ENCODE assay signal across 18 mouse cellular contexts in the genomic region with DNA sequence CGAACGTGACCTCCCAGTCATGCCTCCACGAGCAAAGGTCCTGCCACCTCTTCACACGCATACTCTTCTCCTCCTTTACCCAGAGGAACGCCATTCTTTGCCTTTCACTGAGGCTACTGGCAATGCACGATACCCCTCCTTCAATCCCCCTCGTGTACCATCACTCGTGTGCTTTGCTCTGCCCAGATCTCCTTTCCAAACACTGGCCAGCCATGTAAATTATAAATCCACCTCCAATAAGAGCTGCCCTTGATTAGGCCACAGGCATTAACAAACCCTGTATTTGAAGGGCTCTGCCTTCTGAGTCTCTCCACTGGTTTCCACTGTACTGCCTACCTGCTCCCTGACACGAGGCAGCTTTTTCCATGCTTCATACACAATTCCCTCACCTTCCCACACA.
DNase-seq lines count a peak whose midpoint lies in the region; ATAC-seq and TF ChIP-seq lines count a peak whose summit lies in the region.
"Had no signal": no experiment of that assay in that cellular context is flagged by ENCODE, and none has a peak within 500 bp of the region (broad histone marks: within the 10 kb centered on the region; RNA-seq: fewer than 3 reads in every experiment).

No protein-coding gene starts in this region.

- H3K4me3 ChIP-seq in cerebellum, adult 2 months (replicated peaks; ENCODE audit: insufficient read depth, low read depth, low read length) = no peak overlapping the region
- no peak overlapping the region for H3K4me3 ChIP-seq in heart, embryonic 12.5 days
- no peak overlapping the region for H3K4me3 ChIP-seq in kidney, embryonic 16.5 days (ENCODE audit: low read length)
- no peak overlapping the region for H3K4me3 ChIP-seq in heart, embryonic 15.5 days
- H3K4me3 ChIP-seq: forebrain, embryonic 13.5 days; liver, embryonic 13.5 days; lung, embryonic 15.5 days had no signal

- H3K4me1 ChIP-seq in cerebellum, adult 2 months (ENCODE audit: control insufficient read depth, insufficient read depth, low read length) = peaks cover 24% of the 10 kb centered on the region
- H3K4me1 ChIP-seq in heart, embryonic 12.5 days (replicated peaks) = peaks cover 50% of the 10 kb centered on the region
- 0 out of 2 replicates have a peak, but pooled peaks cover 4% of the 10 kb centered on the region for H3K4me1 ChIP-seq in kidney, embryonic 16.5 days (ENCODE audit: insufficient read depth, low read length)
- peaks cover 33% of the 10 kb centered on the region for H3K4me1 ChIP-seq in heart, embryonic 15.5 days (replicated peaks)

- H3K9ac ChIP-seq in heart, embryonic 12.5 days = 0 out of 2 replicates have a peak overlapping the region, but pooled peaks have one; percentile 9
- H3K9ac ChIP-seq in kidney, embryonic 16.5 days (replicated peaks; ENCODE audit: low read length) = no peak overlapping the region
- no peak overlapping the region for H3K9ac ChIP-seq in heart, embryonic 15.5 days
- H3K9ac ChIP-seq: forebrain, embryonic 13.5 days; liver, embryonic 13.5 days; lung, embryonic 15.5 days had no signal

- no peaks in the 10 kb centered on the region for H3K36me3 ChIP-seq in heart, embryonic 12.5 days
- H3K36me3 ChIP-seq in kidney, embryonic 16.5 days (ENCODE audit: insufficient read depth, low read length) = no peaks in the 10 kb centered on the region
- no peaks in the 10 kb centered on the region for H3K36me3 ChIP-seq in heart, embryonic 15.5 days
- H3K36me3 ChIP-seq: liver, embryonic 13.5 days; lung, embryonic 15.5 days had no signal

- H3K27me3 ChIP-seq in cerebellum, adult 2 months (ENCODE audit: control insufficient read depth, insufficient read depth, low read length) = no peaks in the 10 kb centered on the region
- no peaks in the 10 kb centered on the region for H3K27me3 ChIP-seq in heart, embryonic 12.5 days (replicated peaks)
- H3K27me3 ChIP-seq in kidney, embryonic 16.5 days (ENCODE audit: insufficient read depth, low read length) = no peaks in the 10 kb centered on the region
- H3K27me3 ChIP-seq in heart, embryonic 15.5 days = no peaks in the 10 kb centered on the region
- H3K27me3 ChIP-seq: forebrain, embryonic 13.5 days; liver, embryonic 13.5 days; lung, embryonic 15.5 days had no signal

- intact Hi-C loops in heart, postnatal 36 days (cut with DNase I) = no loop called here

- DNase-seq in cerebellum, adult 2 months = no peak
- DNase-seq in heart, postnatal 36 days = no peak
- DNase-seq in kidney, adult 11 months = no peak
- no peak for DNase-seq in frontal cortex, postnatal 25 days (ENCODE audit: low spot score in 2 of 2)
- DNase-seq: adrenal gland, adult 8-10 months; cerebellum, adult 11 months; cerebellum, postnatal 36 days; layer of hippocampus, postnatal 36 days; left cerebral cortex, postnatal 4 days; liver, embryonic 13.5 days; right cerebral cortex, postnatal 25 days had no signal

- H3K27ac ChIP-seq in cerebellum, adult 2 months (ENCODE audit: insufficient read depth, low read length) = peak overlapping the region; percentile 70; the same call in 1 of the 2 replicates
- H3K27ac ChIP-seq in heart, embryonic 12.5 days (ENCODE audit: poor library complexity, severe bottlenecking) = no peak overlapping the region
- H3K27ac ChIP-seq in kidney, embryonic 16.5 days (ENCODE audit: low read length) = no peak overlapping the region
- H3K27ac ChIP-seq in heart, embryonic 15.5 days = peak overlapping the region; percentile 18
- H3K27ac ChIP-seq: forebrain, embryonic 13.5 days; liver, embryonic 13.5 days; lung, embryonic 15.5 days; macrophage had no signal

- no peaks in the 10 kb centered on the region for H3K9me3 ChIP-seq in heart, embryonic 12.5 days (replicated peaks)
- no peaks in the 10 kb centered on the region for H3K9me3 ChIP-seq in kidney, embryonic 16.5 days (ENCODE audit: low read length)
- no peaks in the 10 kb centered on the region for H3K9me3 ChIP-seq in heart, embryonic 15.5 days (replicated peaks)
- H3K9me3 ChIP-seq: forebrain, embryonic 13.5 days; liver, embryonic 13.5 days; lung, embryonic 15.5 days had no signal

- TF ChIP-seq CTCF in cerebellum, adult 2 months (IDR thresholded peaks at IDR 0.05; ENCODE audit: borderline replicate concordance, insufficient read depth, low read depth, low read length) = no peak

- WGBS in cerebellum, adult 2 months = 88% methylated on average over 9 of the region's 9 CpGs
- WGBS in heart, embryonic 12.5 days = 71% methylated on average over 9 of the region's 9 CpGs
- WGBS in kidney, embryonic 16.5 days = 60% methylated on average over 9 of the region's 9 CpGs
- WGBS in heart, embryonic 15.5 days = 71% methylated on average over 9 of the region's 9 CpGs

- no peak for TF ChIP-seq POLR2A in cerebellum, adult 2 months (IDR thresholded peaks at IDR 0.05; ENCODE audit: borderline replicate concordance, insufficient read depth, low read length)

- no peak for ATAC-seq in cerebellum, adult (ENCODE audit: insufficient number of reproducible peaks, low FRiP score, low TSS enrichment)
- peak; percentile 25; the same call in 1 of the 2 replicates for ATAC-seq in heart, embryonic 12.5 days (ENCODE audit: insufficient number of reproducible peaks, low FRiP score)
- peak; percentile 9; the same call in 1 of the 2 replicates for ATAC-seq in kidney, embryonic 16.5 days (ENCODE audit: low FRiP score, low TSS enrichment)
- ATAC-seq in heart, embryonic 15.5 days (replicated peaks; ENCODE audit: insufficient number of reproducible peaks, insufficient read depth, low FRiP score, low read depth) = no peak

- no peak overlapping the region for H3K4me2 ChIP-seq in heart, embryonic 12.5 days
- no peak overlapping the region for H3K4me2 ChIP-seq in kidney, embryonic 16.5 days (replicated peaks; ENCODE audit: low read depth, low read length)
- H3K4me2 ChIP-seq in heart, embryonic 15.5 days = no peak overlapping the region
- H3K4me2 ChIP-seq: forebrain, embryonic 13.5 days; liver, embryonic 13.5 days; lung, embryonic 15.5 days had no signal

Comparison
In these comparisons a context has a peak if more than half of its experiments do, and no peak if none do; other contexts are left out.
1. H3K27ac ChIP-seq: peak in cerebellum, adult 2 months (single experiment) and heart, embryonic 15.5 days (single experiment); none in heart, embryonic 12.5 days (single experiment) and kidney, embryonic 16.5 days (single experiment).
2. ATAC-seq: peak in heart, embryonic 12.5 days (single experiment) and kidney, embryonic 16.5 days (single experiment); none in cerebellum, adult (single experiment) and heart, embryonic 15.5 days (single experiment).